Mouse (Mus musculus): ENCODE measurements at regions not wholly inside any gene's neighbourhood (a gene's known extent, or its start where the extent isn't known, plus 50 kb on each side); places are given as distances from the start of the nearest gene placed in this dataset.

- DNase-seq (ENCODE audit: low spot score in 2 of 2): no peak
Observed at GRCm38 (mm10) chr7:74877466-74877865, 322.9 kb upstream of the Slco3a1 start.

- DNase-seq (ENCODE audit: low spot score in 2 of 2): no peak
Observed at GRCm38 (mm10) chr7:74876667-74877066, 322.1 kb upstream of the Slco3a1 start.

GRCm38 (mm10) chr7:74870250-74870649, 315.7 kb upstream of the Slco3a1 start:
- no peak for DNase-seq (ENCODE audit: low spot score in 2 of 2)

- no peak for DNase-seq (ENCODE audit: low spot score in 2 of 2)
Observed at GRCm38 (mm10) chr7:74862727-74863126, 308.1 kb upstream of the Slco3a1 start.

GRCm38 (mm10) chr7:74844306-74844929, 289.8 kb upstream of the Slco3a1 start:
- no peak for DNase-seq (ENCODE audit: low spot score in 2 of 2)

- DNase-seq (ENCODE audit: low spot score in 2 of 2): no peak
Observed at GRCm38 (mm10) chr7:74823286-74823685, 268.7 kb upstream of the Slco3a1 start.

- DNase-seq (ENCODE audit: low spot score in 2 of 2): no peak
Observed at GRCm38 (mm10) chr7:74793241-74793640, 238.7 kb upstream of the Slco3a1 start.

GRCm38 (mm10) chr7:74788696-74789095, 234.1 kb upstream of the Slco3a1 start:
- no peak for DNase-seq (ENCODE audit: low spot score in 2 of 2)

GRCm38 (mm10) chr7:74771435-74772406, 217.1 kb upstream of the Slco3a1 start:
- no peak for DNase-seq (ENCODE audit: low spot score in 2 of 2)

- no peak for DNase-seq (ENCODE audit: low spot score in 2 of 2)
Observed at GRCm38 (mm10) chr7:74766550-74766949, 212.0 kb upstream of the Slco3a1 start.

- DNase-seq (ENCODE audit: low spot score in 2 of 2): no peak
Observed at GRCm38 (mm10) chr7:74757469-74757868, 202.9 kb upstream of the Slco3a1 start.

GRCm38 (mm10) chr7:74747704-74748103, 193.1 kb upstream of the Slco3a1 start:
- no peak for DNase-seq (ENCODE audit: low spot score in 2 of 2)

GRCm38 (mm10) chr7:74734941-74735340, 180.4 kb upstream of the Slco3a1 start:
- no peak for DNase-seq (ENCODE audit: low spot score in 2 of 2)

GRCm38 (mm10) chr7:74726324-74726991, 171.9 kb upstream of the Slco3a1 start:
- DNase-seq (ENCODE audit: low spot score in 2 of 2): no peak

GRCm38 (mm10) chr7:74719321-74719720, 164.7 kb upstream of the Slco3a1 start:
- no peak for DNase-seq (ENCODE audit: low spot score in 2 of 2)

GRCm38 (mm10) chr7:74709993-74710581, 155.5 kb upstream of the Slco3a1 start:
- no peak for DNase-seq (ENCODE audit: low spot score in 2 of 2)

GRCm38 (mm10) chr7:74709006-74709405, 154.4 kb upstream of the Slco3a1 start:
- DNase-seq (ENCODE audit: low spot score in 2 of 2): no peak

GRCm38 (mm10) chr7:74703533-74703932, 149.0 kb upstream of the Slco3a1 start:
- DNase-seq (ENCODE audit: low spot score in 2 of 2): no peak

- DNase-seq (ENCODE audit: low spot score in 2 of 2): no peak
Observed at GRCm38 (mm10) chr7:74697794-74698354, 143.3 kb upstream of the Slco3a1 start.

GRCm38 (mm10) chr7:74696286-74696685, 141.7 kb upstream of the Slco3a1 start:
- no peak for DNase-seq (ENCODE audit: low spot score in 2 of 2)

GRCm38 (mm10) chr7:74693049-74693448, 138.5 kb upstream of the Slco3a1 start:
- DNase-seq (ENCODE audit: low spot score in 2 of 2): no peak

- DNase-seq (ENCODE audit: low spot score in 2 of 2): peak in 1 of 2 experiments; percentile 6
Observed at GRCm38 (mm10) chr7:74690706-74691105, 136.1 kb upstream of the Slco3a1 start.

Data from spleen, postnatal 36 days (tissue).